In the genomic region with DNA sequence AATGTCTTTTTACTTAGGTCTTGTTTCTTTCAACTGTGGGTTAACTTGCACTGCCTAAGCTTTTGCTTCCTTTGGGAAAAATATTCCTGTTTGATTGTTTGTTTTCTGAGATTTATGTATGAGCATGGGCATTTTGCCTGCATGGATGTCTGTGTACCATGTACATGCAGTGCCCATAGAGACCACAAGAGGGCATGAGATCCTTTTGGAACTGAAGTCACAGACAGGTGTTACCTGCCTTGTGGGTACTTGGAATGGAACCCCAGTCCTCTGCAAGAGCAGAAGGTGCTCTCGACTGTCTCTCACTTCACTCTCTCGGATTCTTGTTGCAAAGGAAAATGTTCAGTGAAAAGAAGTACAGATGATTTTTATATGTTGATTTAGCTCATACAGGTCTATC, we compare ENCODE assay signal across 8 mouse cellular contexts.
DNase-seq lines count a peak whose midpoint lies in the region; ATAC-seq and TF ChIP-seq lines count a peak whose summit lies in the region.

No protein-coding gene starts in this region.

- no peak overlapping the region for H3K4me2 ChIP-seq in kidney, embryonic 16.5 days (replicated peaks; ENCODE audit: low read depth, low read length)
- no peak overlapping the region for H3K4me2 ChIP-seq in intestine, embryonic 15.5 days (replicated peaks)

- no peak for ATAC-seq in kidney, embryonic 16.5 days (ENCODE audit: low FRiP score, low TSS enrichment)
- ATAC-seq in intestine, embryonic 15.5 days: no peak

- no peaks in the 10 kb centered on the region for H3K9me3 ChIP-seq in kidney, embryonic 16.5 days (ENCODE audit: low read length)
- H3K9me3 ChIP-seq in intestine, embryonic 15.5 days: no peaks in the 10 kb centered on the region

- H3K79me2 ChIP-seq in C2C12 (ENCODE audit: control insufficient read depth, insufficient read depth): no peaks in the 10 kb centered on the region

- no peaks in the 10 kb centered on the region for H3K27me3 ChIP-seq in kidney, embryonic 16.5 days (ENCODE audit: insufficient read depth, low read length)
- no peaks in the 10 kb centered on the region for H3K27me3 ChIP-seq in C2C12 (ENCODE audit: control insufficient read depth, insufficient read depth, insufficient read length)
- H3K27me3 ChIP-seq in intestine, embryonic 15.5 days (replicated peaks): no peaks in the 10 kb centered on the region

- no peaks in the 10 kb centered on the region for H3K4me1 ChIP-seq in kidney, embryonic 16.5 days (ENCODE audit: insufficient read depth, low read length)
- no peaks in the 10 kb centered on the region for H3K4me1 ChIP-seq in intestine, embryonic 15.5 days (replicated peaks)

- H3ac ChIP-seq in C2C12 (ENCODE audit: control insufficient read depth, insufficient read length, low read depth): no peak overlapping the region

- no peak overlapping the region for H3K27ac ChIP-seq in kidney, embryonic 16.5 days (ENCODE audit: low read length)
- no peak overlapping the region for H3K27ac ChIP-seq in intestine, embryonic 15.5 days

- H3K36me3 ChIP-seq in kidney, embryonic 16.5 days (ENCODE audit: insufficient read depth, low read length): peaks cover 13% of the 10 kb centered on the region; the same call in 1 of the 2 replicates
- no peaks in the 10 kb centered on the region for H3K36me3 ChIP-seq in C2C12 (ENCODE audit: control insufficient read depth, insufficient read depth)
- no peaks in the 10 kb centered on the region for H3K36me3 ChIP-seq in intestine, embryonic 15.5 days

- DNase-seq in kidney, adult 9 months: peak; percentile 60
- peak; percentile 7 for DNase-seq in MN1 (ENCODE audit: low spot score)
- DNase-seq in embryo, embryonic 10.5 days (ENCODE audit: low spot score): peak; percentile 42
- peak; percentile 46 for DNase-seq in retina, embryonic 14.5 days (ENCODE audit: low spot score)
- DNase-seq in layer of hippocampus, adult 11-12 months (ENCODE audit: low spot score): no peak

- H3K9ac ChIP-seq in kidney, embryonic 16.5 days (replicated peaks; ENCODE audit: low read length): no peak overlapping the region
- no peak overlapping the region for H3K9ac ChIP-seq in intestine, embryonic 15.5 days

- peak; percentile 13 for TF ChIP-seq CTCF in C2C12 (IDR thresholded peaks at IDR 0.05; ENCODE audit: control insufficient read depth, insufficient read depth, insufficient read length)

- no peaks in the 10 kb centered on the region for H3K79me3 ChIP-seq in C2C12 (ENCODE audit: low read depth)

- no peak overlapping the region for H3K4me3 ChIP-seq in kidney, embryonic 16.5 days (ENCODE audit: low read length)
- no peak overlapping the region for H3K4me3 ChIP-seq in C2C12 (ENCODE audit: insufficient read depth, poor library complexity, severe bottlenecking)
- no peak overlapping the region for H3K4me3 ChIP-seq in intestine, embryonic 15.5 days (replicated peaks)

- 95% methylated on average over 2 of the region's 2 CpGs for WGBS in kidney, embryonic 16.5 days
- WGBS in intestine, embryonic 15.5 days: 94% methylated on average over 2 of the region's 2 CpGs

TF ChIP-seq in C2C12, 6 proteins besides CTCF, POLR2A, EP300 and RAD21:
- TF ChIP-seq MYOG (IDR thresholded peaks at IDR 0.05; ENCODE audit: control insufficient read depth, extremely low read depth, insufficient read length): no peak
- no peak for TF ChIP-seq MYOD1 (IDR thresholded peaks at IDR 0.05; ENCODE audit: control insufficient read depth, insufficient read length, low read depth)
- no peak for TF ChIP-seq MAX (IDR thresholded peaks at IDR 0.05)
- TF ChIP-seq USF1 (IDR thresholded peaks at IDR 0.05; ENCODE audit: low read depth): no peak
- TF ChIP-seq CEBPB (IDR thresholded peaks at IDR 0.05; ENCODE audit: low read depth): no peak
